Mouse (Mus musculus) bone marrow, adult 2 months (tissue): ENCODE data around the gene Kars.

Experiments used
- CTCF ChIP-seq: fragments of 200-500 bp; IDR thresholded peaks from 2 replicates; pipeline ENCODE4 v1.5.1; 2011; ENCODE audit warnings: low read length, control low read depth; ENCODE audit not compliant: control insufficient read depth, insufficient read depth
- POLR2A ChIP-seq: fragments of 200-500 bp; IDR thresholded peaks from 2 replicates; pipeline ENCODE4 v1.6.1; 2011; ENCODE audit warnings: low read depth, mild to moderate bottlenecking, control low read depth, low read length, borderline replicate concordance; ENCODE audit not compliant: control insufficient read depth

DNA sequence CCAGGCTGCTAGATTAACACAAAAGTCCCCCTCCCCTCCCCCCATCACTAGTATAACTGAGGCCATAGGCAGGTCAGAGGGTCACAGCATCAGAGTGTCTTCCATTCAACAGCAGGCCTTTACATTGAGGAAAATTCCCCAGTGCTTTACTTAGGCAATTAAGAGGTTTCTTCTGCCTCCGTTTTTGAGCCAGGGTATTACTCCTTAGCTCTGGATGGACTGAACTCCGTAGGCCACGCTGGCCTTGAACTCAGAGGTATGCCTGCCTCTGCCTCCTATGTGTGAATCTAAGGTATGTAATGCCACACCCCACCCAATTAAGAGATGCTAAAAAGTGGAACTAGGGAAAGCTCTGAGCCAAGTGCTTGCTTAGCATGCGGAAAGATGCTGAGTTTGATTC is 47.6 kb downstream of the Kars start:
- TF ChIP-seq CTCF (no peak), POLR2A (no peak)
